Mouse (Mus musculus) MEL (cell line): ENCODE results near the gene Sertad2. TPM values are rescaled to one million over a fixed set of nuclear protein-coding genes. Genes with fewer than 3 reads are reported as not detected.

Experiments used
- DNase-seq: peaks from one replicate; pipeline ENCODE4 v3.0.0; 2011; ENCODE audit warnings: low read depth, low spot score
- H3K27ac ChIP-seq: 2 replicates; pipeline ENCODE4 v1.5.1; 2012; ENCODE audit warnings: low read depth, mild to moderate bottlenecking, control low read depth, low read length, moderate library complexity; ENCODE audit not compliant: control insufficient read depth
- H3K27me3 ChIP-seq, 2 experiments: fragments of 150-350 bp in 1 of 2; sonication (generic) in 1 of 2; 2 replicates each; pipeline ENCODE4 v1.6.1; 2012; ENCODE audit warnings: low read length in 2 of 2, mild to moderate bottlenecking in 2 of 2, improper control_type of control experiment in 1 of 2, moderate library complexity in 1 of 2; ENCODE audit not compliant: insufficient read depth in 2 of 2, control insufficient read depth in 1 of 2
- H3K36me3 ChIP-seq, 2 experiments: 2 replicates each; pipeline ENCODE4 v1.6.1; 2012 to 2014; ENCODE audit warnings: low read length in 2 of 2, improper control_type of control experiment in 1 of 2, inconsistent platforms in 1 of 2, mild to moderate bottlenecking in 1 of 2; ENCODE audit not compliant: insufficient read depth in 2 of 2, control insufficient read depth in 1 of 2
- H3K4me1 ChIP-seq, 2 experiments: fragments of 150-350 bp in 1 of 2; sonication (generic) in 1 of 2; 2 replicates each; pipeline ENCODE4 v1.6.1; 2012; ENCODE audit warnings: low read length in 2 of 2, improper control_type of control experiment in 1 of 2, mild to moderate bottlenecking in 1 of 2; ENCODE audit not compliant: insufficient read depth in 2 of 2, control insufficient read depth in 1 of 2
- H3K4me3 ChIP-seq, 2 experiments: fragments of 150-350 bp in 1 of 2; sonication (generic) in 1 of 2; 2 replicates each; pipeline ENCODE4 v1.5.1; 2012; ENCODE audit warnings: low read depth in 2 of 2, low read length in 2 of 2, mild to moderate bottlenecking in 2 of 2, moderate library complexity in 2 of 2, control low read depth in 1 of 2, improper control_type of control experiment in 1 of 2; ENCODE audit not compliant: control insufficient read depth in 1 of 2, insufficient read depth in 1 of 2
- H3K79me2 ChIP-seq: 2 replicates; pipeline ENCODE4 v1.6.1; 2012; ENCODE audit warnings: mild to moderate bottlenecking, low read length, moderate library complexity; ENCODE audit not compliant: control insufficient read depth, poor library complexity, insufficient read depth
- H3K9ac ChIP-seq: 2 replicates; pipeline ENCODE4 v1.6.1; 2012; ENCODE audit warnings: low read depth, mild to moderate bottlenecking, control low read depth, low read length, moderate library complexity; ENCODE audit not compliant: control insufficient read depth, poor library complexity, severe bottlenecking
- H3K9me3 ChIP-seq: fragments of 150-350 bp; sonication (generic); replicated peaks from 2 replicates; pipeline ENCODE4 v1.6.1; 2012; ENCODE audit warnings: mild to moderate bottlenecking, low read length, improper control_type of control experiment, moderate library complexity; ENCODE audit not compliant: insufficient read depth
- BHLHE40 ChIP-seq: IDR thresholded peaks from 2 replicates; pipeline ENCODE4 v1.6.1; 2012; ENCODE audit warnings: low read depth, mild to moderate bottlenecking, inconsistent platforms, low read length, improper control_type of control experiment, borderline replicate concordance
- ETS1 ChIP-seq: IDR thresholded peaks from 2 replicates; pipeline ENCODE4 v1.6.1; 2012; ENCODE audit warnings: low read depth, mild to moderate bottlenecking, inconsistent platforms, low read length, improper control_type of control experiment, moderate library complexity
- GABPA ChIP-seq: IDR thresholded peaks from 2 replicates; pipeline ENCODE4 v1.6.1; 2012; ENCODE audit warnings: low read depth, mild to moderate bottlenecking, inconsistent platforms, low read length, improper control_type of control experiment, moderate library complexity
- MAFK ChIP-seq: IDR thresholded peaks from 2 replicates; pipeline ENCODE4 v1.6.1; 2011; ENCODE audit warnings: low read depth, mild to moderate bottlenecking, low read length, improper control_type of control experiment, borderline replicate concordance
- MAX ChIP-seq: IDR thresholded peaks from 2 replicates; pipeline ENCODE4 v1.6.1; 2011; ENCODE audit warnings: low read length, improper control_type of control experiment
- MEF2A ChIP-seq: IDR thresholded peaks from 2 replicates; pipeline ENCODE4 v1.6.1; 2014; ENCODE audit warnings: low read depth, mild to moderate bottlenecking, inconsistent platforms, low read length, improper control_type of control experiment; ENCODE audit not compliant: poor library complexity, insufficient replicate concordance, severe bottlenecking; ENCODE audit errors: extremely low read depth
- MYC ChIP-seq: IDR thresholded peaks from 2 replicates; pipeline ENCODE4 v1.6.1; 2011; ENCODE audit warnings: low read depth, mild to moderate bottlenecking, low read length, improper control_type of control experiment, moderate library complexity
- NELFE ChIP-seq: IDR thresholded peaks from 2 replicates; pipeline ENCODE4 v1.6.1; 2011; ENCODE audit warnings: low read depth, low read length, improper control_type of control experiment
- SIN3A ChIP-seq: IDR thresholded peaks from 2 replicates; pipeline ENCODE4 v1.6.1; 2012; ENCODE audit warnings: low read length, improper control_type of control experiment, inconsistent platforms
- TCF12 ChIP-seq: IDR thresholded peaks from 2 replicates; pipeline ENCODE4 v1.6.1; 2014; ENCODE audit warnings: low read depth, mild to moderate bottlenecking, inconsistent platforms, low read length, improper control_type of control experiment, moderate library complexity
- USF2 ChIP-seq, 2 experiments: IDR thresholded peaks; 2 replicates each; pipeline ENCODE4 v1.6.1; 2011 to 2012; ENCODE audit warnings: improper control_type of control experiment in 2 of 2, low read length in 2 of 2, borderline replicate concordance in 1 of 2, inconsistent platforms in 1 of 2, low read depth in 1 of 2, mild to moderate bottlenecking in 1 of 2; ENCODE audit not compliant: insufficient read depth in 1 of 2
- polyA plus RNA-seq, 2 experiments: library from polyadenylated mRNA; stranded (reverse) in 1 of 2; unstranded in 1 of 2; fragments of >175 nt in 1 of 2; fragments of >200 nt in 1 of 2; gene quantifications; 2 replicates each; pipeline versions ENCODE4 v1.2.1 to v1.2.4; 2012; ENCODE audit warnings: low replicate concordance in 2 of 2, low read depth in 1 of 2; ENCODE audit not compliant: insufficient read length in 2 of 2, insufficient read depth in 1 of 2, missing spikeins in 1 of 2
- total RNA-seq: library from RNA; depleted of rRNA; stranded (reverse); fragments of 300-350 nt; gene quantifications from 2 replicates; pipeline ENCODE4 v1.2.3, GENCODE M21; 2012

Gene Sertad2
- total and polyA plus RNA-seq, 3 experiments: 7.0 to 11.5 TPM; not detected in 1

DNA sequence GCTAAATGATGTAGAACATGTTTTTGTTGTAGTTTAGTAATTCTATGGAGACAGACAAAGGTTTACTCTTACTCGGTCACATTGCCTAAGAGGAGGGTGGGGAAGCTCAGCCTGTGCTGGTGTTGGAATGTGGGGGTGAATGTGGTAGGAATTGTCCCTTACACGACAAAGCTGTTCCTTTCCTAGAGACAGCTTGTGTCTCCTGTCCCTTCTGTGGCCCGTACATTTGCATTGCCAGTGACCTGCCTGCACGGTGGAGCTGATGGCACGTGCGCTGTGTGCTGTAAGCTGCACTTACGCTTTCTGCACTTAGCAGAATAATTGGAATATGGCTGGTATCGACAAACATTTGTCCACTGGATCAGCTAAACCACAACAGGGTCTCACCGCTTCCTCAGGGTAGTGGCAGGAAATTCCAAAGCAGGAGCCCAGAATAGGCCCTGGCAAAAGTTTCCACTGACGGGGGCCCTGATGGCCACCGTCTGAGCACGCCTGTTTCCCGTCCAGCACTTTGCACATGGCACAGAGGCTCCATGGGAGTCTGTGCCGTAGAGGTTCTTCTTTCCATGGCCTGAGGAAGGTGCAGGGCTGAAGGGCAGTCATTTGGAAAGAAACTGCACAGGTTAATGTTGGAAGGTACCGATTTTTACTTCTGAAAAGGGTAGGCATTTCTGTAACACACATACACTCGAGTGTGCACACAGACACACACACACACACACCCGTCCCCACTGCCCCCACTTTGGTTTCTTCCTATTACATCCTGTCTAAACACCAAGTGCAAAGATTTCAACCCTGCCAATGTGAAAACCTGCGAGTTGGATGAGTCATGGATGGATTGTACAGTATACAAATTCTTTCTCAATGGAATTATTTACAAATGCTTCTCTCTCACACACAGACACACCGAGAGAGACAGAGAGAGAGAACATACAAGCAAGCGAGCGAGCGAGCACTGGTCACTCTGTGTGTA lies 51.5 kb downstream of the Sertad2 start:
- Histone ChIP-seq H3K79me2 (no peaks in the 10 kb centered on the region), H3K9ac (no peak overlapping the region), H3K27ac (no peak overlapping the region), H3K4me3 (no peak overlapping the region), H3K27me3 (no peaks in the 10 kb centered on the region), H3K4me1 (no peaks in the 10 kb centered on the region), H3K9me3 (no peaks in the 10 kb centered on the region), H3K36me3 (no peaks in the 10 kb centered on the region)
- DNase-seq: no peak
- TF ChIP-seq MAFK (no peak), MYC (no peak), TCF12 (no peak), BHLHE40 (no peak)

DNA sequence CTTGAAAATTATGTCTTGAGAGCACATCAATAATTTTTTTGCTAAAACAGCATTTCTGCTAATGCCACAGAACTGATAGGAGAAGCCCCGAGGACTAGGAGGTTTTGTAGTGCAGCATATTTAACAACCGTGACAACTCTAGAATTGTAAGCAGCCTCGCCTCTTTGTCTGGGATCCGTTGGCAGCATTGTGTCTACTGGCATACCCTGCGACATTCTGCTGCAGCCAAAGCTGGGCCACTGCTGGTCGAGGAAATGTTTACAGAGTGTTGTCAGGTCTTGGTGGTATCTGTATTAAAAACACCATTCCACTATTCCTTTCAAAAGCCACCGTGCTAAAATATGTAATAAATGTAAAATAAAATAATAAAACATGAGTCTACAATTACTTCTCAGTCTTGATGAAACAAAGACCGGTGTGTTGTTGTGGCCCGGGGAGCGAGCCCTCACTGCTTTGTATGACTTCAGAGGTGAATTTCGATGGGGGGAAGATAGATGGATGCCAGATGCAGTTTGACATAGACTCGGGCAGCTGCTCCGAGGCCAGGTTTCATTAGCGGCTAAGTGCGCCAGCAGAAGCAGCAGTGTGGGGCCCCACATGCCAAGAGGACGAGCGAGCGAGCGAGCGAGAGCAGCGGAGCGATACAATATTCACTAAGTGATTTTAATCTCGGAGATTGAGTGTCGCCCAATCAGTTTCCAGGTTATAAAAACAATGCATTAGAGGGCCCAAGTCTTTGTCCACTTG lies 60.2 kb downstream of the Sertad2 start:
- H3K79me2 ChIP-seq: no peaks in the 10 kb centered on the region
- no peaks in the 10 kb centered on the region for H3K27me3 ChIP-seq
- H3K9ac ChIP-seq: no peak overlapping the region
- no peak overlapping the region for H3K4me3 ChIP-seq
- no peaks in the 10 kb centered on the region for H3K36me3 ChIP-seq
- no peak for DNase-seq
- H3K9me3 ChIP-seq: no peaks in the 10 kb centered on the region
- no peak overlapping the region for H3K27ac ChIP-seq
- no peaks in the 10 kb centered on the region for H3K4me1 ChIP-seq
- no peak for TF ChIP-seq USF2 (IDR thresholded peaks at IDR 0.05; ENCODE audit: borderline replicate concordance in 1 of 2, insufficient read depth in 1 of 2, low read depth in 1 of 2, low read length in 2 of 2)
- TF ChIP-seq GABPA: no peak

DNA sequence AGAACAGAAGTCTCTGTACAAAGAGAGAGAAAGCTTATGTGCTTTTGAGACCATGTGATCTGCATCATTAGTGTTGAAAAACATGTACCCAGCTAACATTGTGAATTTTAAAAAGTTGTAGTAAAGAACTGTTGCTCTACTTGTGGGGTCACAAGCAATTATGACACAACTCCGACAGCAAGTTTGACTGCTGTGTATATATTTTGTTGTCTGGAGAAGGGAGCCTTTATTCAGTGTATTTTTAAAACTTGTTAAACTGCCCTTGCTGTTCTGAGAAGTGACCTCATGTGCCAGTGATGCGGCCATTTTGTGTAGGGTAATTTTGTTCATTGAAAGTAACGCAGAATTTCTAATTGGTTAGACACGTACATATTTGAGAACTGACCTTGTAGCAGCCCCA lies 61.1 kb downstream of the Sertad2 start:
- H3K9ac ChIP-seq: no peak overlapping the region
- TF ChIP-seq NELFE: no peak
- TF ChIP-seq ETS1: no peak
- TF ChIP-seq MEF2A: no peak
- no peak for TF ChIP-seq SIN3A
- TF ChIP-seq MAX: no peak
- no peak overlapping the region for H3K4me3 ChIP-seq

More for the DNA sequence above, 61.1 kb downstream of the Sertad2 start:
- Histone ChIP-seq H3K27ac (no peak overlapping the region), H3K36me3 (peaks cover 0 to 4% of the 10 kb centered on the region in 2 experiments; a peak in 2 of 4 replicates), H3K4me1 (peaks cover 2% of the 10 kb centered on the region in 2 experiments; a peak in 1 of 4 replicates), H3K79me2 (no peaks in the 10 kb centered on the region), H3K27me3 (no peaks in the 10 kb centered on the region), H3K9me3 (no peaks in the 10 kb centered on the region)
- DNase-seq: no peak
